ENCODE assay signal across 34 mouse cellular contexts in the genomic region with DNA sequence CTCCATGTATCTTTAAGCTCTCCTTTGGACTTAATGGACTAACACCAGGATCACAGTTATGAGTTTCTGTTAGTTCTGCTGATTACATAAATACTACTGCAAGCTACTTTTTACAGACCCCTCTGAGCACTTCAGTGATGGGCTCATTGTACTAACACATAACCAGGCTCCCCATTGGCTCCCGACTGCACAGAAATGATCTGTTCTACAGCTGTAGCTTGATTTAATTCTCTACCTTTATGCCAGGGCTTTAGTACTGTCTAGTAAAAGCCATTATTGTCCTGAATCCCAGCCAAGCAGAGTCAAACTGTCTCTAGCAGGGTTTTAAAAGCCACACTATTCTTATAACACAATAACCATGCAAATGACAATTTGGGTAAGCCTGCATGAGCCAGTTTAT.
DNase-seq lines count a peak whose midpoint lies in the region; ATAC-seq and TF ChIP-seq lines count a peak whose summit lies in the region.
"Had no signal": no experiment of that assay in that cellular context is flagged by ENCODE, and none has a peak within 500 bp of the region (broad histone marks: within the 10 kb centered on the region; RNA-seq: fewer than 3 reads in every experiment).

No protein-coding gene starts in this region.

- WGBS in forebrain, postnatal 0 days, result 18% methylated on average over 1 of the region's 1 CpGs
- 37% methylated on average over 1 of the region's 1 CpGs for WGBS in forebrain, embryonic 15.5 days
- 53% methylated on average over 1 of the region's 1 CpGs for WGBS in limb, embryonic 12.5 days
- 90% methylated on average over 1 of the region's 1 CpGs for WGBS in limb, embryonic 10.5 days
- 15% methylated on average over 1 of the region's 1 CpGs for WGBS in neural tube, embryonic 14.5 days

- no peak overlapping the region for H3K27ac ChIP-seq in forebrain, postnatal 0 days (ENCODE audit: low read depth, low read length)
- H3K27ac ChIP-seq in forebrain, embryonic 15.5 days (replicated peaks), result no peak overlapping the region
- H3K27ac ChIP-seq in limb, embryonic 12.5 days, result 0 out of 2 replicates have a peak overlapping the region, but pooled peaks have one; percentile 25
- no peak overlapping the region for H3K27ac ChIP-seq in limb, embryonic 10.5 days
- no peak overlapping the region for H3K27ac ChIP-seq in neural tube, embryonic 14.5 days (ENCODE audit: low read depth, low read length)
- H3K27ac ChIP-seq: embryonic facial prominence, embryonic 12.5 days; hindbrain, embryonic 15.5 days; intestine, embryonic 15.5 days; lung, embryonic 15.5 days; midbrain, embryonic 12.5 days; stomach, postnatal 0 days had no signal

- DNase-seq in forebrain, postnatal 0 days, result no peak
- no peak for DNase-seq in limb, embryonic 10.5 days (ENCODE audit: low spot score)
- peak; percentile 36 for DNase-seq in brain, adult 2 months (ENCODE audit: low read depth, low spot score)
- no peak for DNase-seq in right cerebral cortex, adult 2 months (ENCODE audit: low spot score in 2 of 2)
- DNase-seq: adrenal gland, postnatal 10 days; cerebellum, adult 11-12 months; cerebellum, adult 9-11 months; embryo, embryonic 11 days; gastrocnemius, postnatal 14 days; heart, adult 18-20 months; heart, postnatal 4 days; kidney, adult 2 months; kidney, postnatal 36 days; layer of hippocampus, postnatal 36 days; left cerebral cortex, postnatal 4 days; lung, postnatal 36 days; right cerebral cortex, adult 18-20 months; right cerebral cortex, postnatal 4 days; thymus, adult 18-20 months; thymus, postnatal 25 days had no signal

- no peaks in the 10 kb centered on the region for H3K36me3 ChIP-seq in forebrain, postnatal 0 days (ENCODE audit: insufficient read depth)
- no peaks in the 10 kb centered on the region for H3K36me3 ChIP-seq in forebrain, embryonic 15.5 days
- no peaks in the 10 kb centered on the region for H3K36me3 ChIP-seq in limb, embryonic 12.5 days
- no peaks in the 10 kb centered on the region for H3K36me3 ChIP-seq in limb, embryonic 10.5 days
- H3K36me3 ChIP-seq in neural tube, embryonic 14.5 days (ENCODE audit: control insufficient read depth, insufficient read depth, low read length), result no peaks in the 10 kb centered on the region
- H3K36me3 ChIP-seq: embryonic facial prominence, embryonic 12.5 days; G1E; hindbrain, embryonic 15.5 days; intestine, embryonic 15.5 days; lung, embryonic 15.5 days; midbrain, embryonic 12.5 days had no signal

- H3K9ac ChIP-seq in forebrain, postnatal 0 days, result no peak overlapping the region
- no peak overlapping the region for H3K9ac ChIP-seq in forebrain, embryonic 15.5 days (replicated peaks)
- no peak overlapping the region for H3K9ac ChIP-seq in limb, embryonic 12.5 days (replicated peaks)
- H3K9ac ChIP-seq in neural tube, embryonic 14.5 days (replicated peaks; ENCODE audit: low read depth, low read length), result no peak overlapping the region
- H3K9ac ChIP-seq: embryonic facial prominence, embryonic 12.5 days; hindbrain, embryonic 15.5 days; intestine, embryonic 15.5 days; lung, embryonic 15.5 days; midbrain, embryonic 12.5 days had no signal

- no peaks in the 10 kb centered on the region for H3K4me1 ChIP-seq in forebrain, postnatal 0 days (ENCODE audit: insufficient read depth)
- peaks cover 24% of the 10 kb centered on the region for H3K4me1 ChIP-seq in forebrain, embryonic 15.5 days
- peaks cover 8% of the 10 kb centered on the region; the same call in 1 of the 2 replicates for H3K4me1 ChIP-seq in limb, embryonic 12.5 days (replicated peaks)
- no peaks in the 10 kb centered on the region for H3K4me1 ChIP-seq in limb, embryonic 10.5 days
- peaks cover 36% of the 10 kb centered on the region for H3K4me1 ChIP-seq in neural tube, embryonic 14.5 days (ENCODE audit: control insufficient read depth, insufficient read depth, low read length)
- H3K4me1 ChIP-seq: embryonic facial prominence, embryonic 12.5 days; intestine, embryonic 15.5 days; lung, embryonic 15.5 days had no signal

- no peak overlapping the region for H3K4me3 ChIP-seq in forebrain, postnatal 0 days (ENCODE audit: low read depth, low read length)
- no peak overlapping the region for H3K4me3 ChIP-seq in forebrain, embryonic 15.5 days
- H3K4me3 ChIP-seq in limb, embryonic 12.5 days (replicated peaks), result no peak overlapping the region
- no peak overlapping the region for H3K4me3 ChIP-seq in limb, embryonic 10.5 days
- H3K4me3 ChIP-seq in neural tube, embryonic 14.5 days (ENCODE audit: low read depth, low read length), result no peak overlapping the region
- H3K4me3 ChIP-seq: embryonic facial prominence, embryonic 12.5 days; hindbrain, embryonic 15.5 days; intestine, embryonic 15.5 days; lung, embryonic 15.5 days; midbrain, embryonic 12.5 days; myocyte had no signal

- no peak for TF ChIP-seq CTCF in forebrain, postnatal 0 days (IDR thresholded peaks at IDR 0.05; ENCODE audit: low read depth)

- ATAC-seq in forebrain, postnatal 0 days, result peak; percentile 53; the same call in 1 of the 2 replicates
- no peak for ATAC-seq in forebrain, embryonic 15.5 days (replicated peaks)
- ATAC-seq in limb, embryonic 12.5 days (ENCODE audit: insufficient number of reproducible peaks, insufficient read depth, low FRiP score, low TSS enrichment, low read depth), result no peak
- ATAC-seq in neural tube, embryonic 14.5 days (ENCODE audit: low read depth), result peak; percentile 61; the same call in 1 of the 2 replicates
- ATAC-seq: intestine, embryonic 15.5 days; Patski had no signal

- H3K27me3 ChIP-seq in forebrain, postnatal 0 days (ENCODE audit: insufficient read depth, low read length), result no peaks in the 10 kb centered on the region
- H3K27me3 ChIP-seq in forebrain, embryonic 15.5 days, result no peaks in the 10 kb centered on the region
- H3K27me3 ChIP-seq in limb, embryonic 12.5 days, result no peaks in the 10 kb centered on the region
- H3K27me3 ChIP-seq in limb, embryonic 10.5 days (ENCODE audit: low read depth, poor library complexity, severe bottlenecking), result no peaks in the 10 kb centered on the region
- H3K27me3 ChIP-seq in neural tube, embryonic 14.5 days (ENCODE audit: control insufficient read depth, insufficient read depth, low read length), result no peaks in the 10 kb centered on the region
- H3K27me3 ChIP-seq: embryonic facial prominence, embryonic 12.5 days; hindbrain, embryonic 15.5 days; intestine, embryonic 15.5 days; lung, embryonic 15.5 days; midbrain, embryonic 12.5 days; Patski had no signal

- no peak overlapping the region for H3K4me2 ChIP-seq in forebrain, postnatal 0 days (ENCODE audit: low read depth)
- no peak overlapping the region for H3K4me2 ChIP-seq in forebrain, embryonic 15.5 days (replicated peaks)
- no peak overlapping the region for H3K4me2 ChIP-seq in limb, embryonic 12.5 days
- H3K4me2 ChIP-seq in neural tube, embryonic 14.5 days (ENCODE audit: low read depth, low read length), result no peak overlapping the region
- H3K4me2 ChIP-seq: embryonic facial prominence, embryonic 12.5 days; heart, embryonic 11.5 days; hindbrain, embryonic 15.5 days; intestine, embryonic 15.5 days; liver, embryonic 11.5 days; lung, embryonic 15.5 days; midbrain, embryonic 12.5 days had no signal

- no peaks in the 10 kb centered on the region for H3K9me3 ChIP-seq in forebrain, postnatal 0 days (ENCODE audit: low read length)
- no peaks in the 10 kb centered on the region for H3K9me3 ChIP-seq in forebrain, embryonic 15.5 days
- no peaks in the 10 kb centered on the region for H3K9me3 ChIP-seq in limb, embryonic 12.5 days
- H3K9me3 ChIP-seq in limb, embryonic 10.5 days (replicated peaks), result no peaks in the 10 kb centered on the region
- no peaks in the 10 kb centered on the region for H3K9me3 ChIP-seq in neural tube, embryonic 14.5 days (ENCODE audit: control insufficient read depth, low read length)
- H3K9me3 ChIP-seq: embryonic facial prominence, embryonic 12.5 days; hindbrain, embryonic 15.5 days; intestine, embryonic 15.5 days; lung, embryonic 15.5 days; midbrain, embryonic 12.5 days had no signal

Comparison
In these comparisons a context has a peak if more than half of its experiments do, and no peak if none do; other contexts are left out.
1. ATAC-seq: peak in forebrain, postnatal 0 days (single experiment) and neural tube, embryonic 14.5 days (single experiment); none in forebrain, embryonic 15.5 days (single experiment) and limb, embryonic 12.5 days (single experiment).